Mouse (Mus musculus): ENCODE data around the gene Acsl3. TPM values are rescaled to one million over a fixed set of nuclear protein-coding genes. Genes with fewer than 3 reads are reported as not detected.

The Acsl3 gene
- polyA plus RNA-seq (2015; fragmentation: Nextera tagmentation; extraction: Ambion mirVana): 78.7 and 87.1 TPM in 2 replicates

DNA sequence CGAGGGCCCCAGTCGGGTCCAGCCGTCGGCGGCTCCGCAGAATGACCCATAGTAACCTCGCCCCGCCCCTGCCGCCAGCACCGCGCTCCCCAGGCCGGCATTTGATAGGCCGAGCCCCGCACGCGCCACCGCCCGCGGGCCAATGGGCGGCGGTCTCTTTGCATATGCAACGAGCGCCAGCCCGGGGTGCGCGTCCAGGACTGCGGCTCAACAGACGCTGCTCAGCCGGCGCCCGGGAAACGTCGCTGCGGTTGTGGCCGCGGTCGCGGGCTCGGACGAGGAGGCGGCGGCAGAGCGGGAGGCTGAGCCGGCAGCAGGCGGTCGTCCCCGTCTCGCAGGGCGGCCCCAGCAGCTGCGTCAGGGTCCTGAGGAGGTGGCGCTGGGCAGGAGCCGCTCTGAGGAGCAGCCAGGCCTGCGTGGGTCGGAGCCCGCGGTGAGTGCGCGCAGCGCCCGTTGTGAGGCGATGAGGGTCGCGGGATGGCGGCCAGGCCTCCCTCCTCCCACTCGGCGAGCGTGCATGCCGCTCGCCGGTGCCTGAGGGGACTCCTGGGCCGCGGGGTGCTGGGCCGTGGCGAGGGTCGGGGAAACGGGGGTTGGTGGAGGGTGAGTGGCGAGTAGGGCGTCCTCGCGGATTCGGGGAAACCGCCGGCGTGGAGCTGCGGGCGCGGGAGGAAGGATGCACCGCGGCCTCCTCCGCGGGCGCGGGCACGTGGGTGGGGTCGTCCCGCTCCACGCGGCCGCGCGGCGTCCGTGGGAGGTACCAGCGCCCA is at the start of gene Acsl3, which contains the start of gene Utp14b:
Gene Acsl3, plus strand, starts transcription at position 155 of the 770 bp plus-strand sequence.
Gene Utp14b, plus strand, starts transcription at position 368 of the 770 bp plus-strand sequence.
- WGBS: under 1% methylated on average over 102 of the region's 104 CpGs
- no peaks in the 10 kb centered on the region for H3K9me3 ChIP-seq (replicated peaks; ENCODE audit: control insufficient read depth, low read length)
- H3K27me3 ChIP-seq (ENCODE audit: control insufficient read depth, insufficient read depth, low read length): no peaks in the 10 kb centered on the region
- H3K36me3 ChIP-seq (ENCODE audit: control insufficient read depth, insufficient read depth): no peaks in the 10 kb centered on the region
- peaks cover 33% of the 10 kb centered on the region for H3K4me1 ChIP-seq (ENCODE audit: control insufficient read depth, insufficient read depth, low read length)
- peak; percentile 99 for ATAC-seq (replicated peaks; ENCODE audit: extremely low read depth, insufficient read depth, low FRiP score)
- peak within 1 kb of the TSS; percentile 99 for H3K9ac ChIP-seq (ENCODE audit: low read length)
- H3K4me2 ChIP-seq (ENCODE audit: low read depth, low read length): peak within 1 kb of the TSS; percentile 80
- H3K4me3 ChIP-seq (ENCODE audit: low read length): peak within 1 kb of the TSS; percentile 97
- peak within 1 kb of the TSS; percentile 89 for H3K27ac ChIP-seq (ENCODE audit: low read length)

DNA sequence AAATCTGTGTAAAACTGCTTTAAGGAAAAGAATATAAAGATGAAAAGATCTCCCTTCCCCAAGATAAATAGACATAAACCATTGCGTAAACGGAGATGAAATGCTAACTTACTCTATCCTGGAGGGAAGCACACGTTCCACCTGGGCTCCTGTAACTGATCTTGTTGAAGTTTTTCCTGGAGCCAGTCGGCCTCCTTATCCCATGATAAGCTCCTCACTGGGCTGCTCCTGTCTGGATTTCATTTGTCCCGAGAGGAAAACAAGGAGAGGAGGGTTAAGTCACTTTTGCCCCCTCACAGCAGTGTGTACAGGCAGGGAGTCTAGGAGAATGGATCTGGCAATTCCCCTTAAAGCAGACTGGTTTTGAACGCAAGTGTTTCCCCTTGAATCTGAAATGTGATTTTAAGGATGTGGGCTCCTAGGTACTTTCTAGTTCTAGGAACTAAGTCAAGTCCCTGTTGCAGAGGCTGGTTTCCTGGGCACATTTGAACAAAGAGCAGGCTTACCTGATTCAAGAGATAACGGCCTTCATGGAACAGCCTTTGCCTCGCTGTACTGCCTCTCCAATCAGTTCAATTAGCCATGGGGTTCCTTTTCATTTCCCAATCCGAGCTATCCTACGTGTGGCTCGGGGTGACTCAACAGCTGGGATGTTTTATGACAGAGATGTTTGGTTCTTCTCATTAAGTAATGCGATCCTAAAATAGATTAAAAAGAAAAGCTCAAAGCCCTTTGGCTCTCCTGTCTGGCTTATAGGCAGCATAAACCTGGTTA is 48.3 kb upstream of the Acsl3 start:
- no peaks in the 10 kb centered on the region for H3K36me3 ChIP-seq (ENCODE audit: control insufficient read depth, insufficient read depth)
- WGBS: 39% methylated on average over 12 of the region's 12 CpGs
- H3K4me3 ChIP-seq (ENCODE audit: low read length): no peak overlapping the region
- no peaks in the 10 kb centered on the region for H3K9me3 ChIP-seq (replicated peaks; ENCODE audit: control insufficient read depth, low read length)
- H3K27ac ChIP-seq (ENCODE audit: low read length): no peak overlapping the region
- no peak overlapping the region for H3K9ac ChIP-seq (ENCODE audit: low read length)
- no peak for ATAC-seq (replicated peaks; ENCODE audit: extremely low read depth, insufficient read depth, low FRiP score)
- peaks cover 8% of the 10 kb centered on the region; the same call in 1 of the 2 replicates for H3K4me1 ChIP-seq (ENCODE audit: control insufficient read depth, insufficient read depth, low read length)
- no peak overlapping the region for H3K4me2 ChIP-seq (ENCODE audit: low read depth, low read length)
- H3K27me3 ChIP-seq (ENCODE audit: control insufficient read depth, insufficient read depth, low read length): no peaks in the 10 kb centered on the region

DNA sequence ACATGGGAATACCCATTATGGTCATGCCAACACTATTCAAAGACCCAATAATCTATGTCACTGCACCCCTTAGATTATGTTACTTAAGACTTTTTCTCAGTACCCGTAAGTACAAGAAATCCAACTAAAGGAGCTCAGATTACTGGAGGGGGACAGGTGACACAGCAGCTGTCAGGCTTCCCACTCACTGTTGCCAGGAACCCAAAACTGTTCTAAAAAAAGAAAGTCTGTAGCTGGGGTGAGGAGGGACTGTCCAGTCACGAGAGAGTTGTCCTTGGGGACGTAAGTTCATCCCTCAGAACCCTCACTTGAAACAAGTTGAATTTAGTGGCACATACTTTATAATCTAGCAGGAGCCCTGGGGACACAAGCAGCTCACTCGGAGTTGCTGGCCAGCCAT is 46.6 kb upstream of the Acsl3 start:
- H3K27ac ChIP-seq (ENCODE audit: low read length): no peak overlapping the region
- 35% methylated on average over 4 of the region's 4 CpGs for WGBS
- ATAC-seq (replicated peaks; ENCODE audit: extremely low read depth, insufficient read depth, low FRiP score): peak; percentile 55; the same call in 1 of the 2 replicates

DNA sequence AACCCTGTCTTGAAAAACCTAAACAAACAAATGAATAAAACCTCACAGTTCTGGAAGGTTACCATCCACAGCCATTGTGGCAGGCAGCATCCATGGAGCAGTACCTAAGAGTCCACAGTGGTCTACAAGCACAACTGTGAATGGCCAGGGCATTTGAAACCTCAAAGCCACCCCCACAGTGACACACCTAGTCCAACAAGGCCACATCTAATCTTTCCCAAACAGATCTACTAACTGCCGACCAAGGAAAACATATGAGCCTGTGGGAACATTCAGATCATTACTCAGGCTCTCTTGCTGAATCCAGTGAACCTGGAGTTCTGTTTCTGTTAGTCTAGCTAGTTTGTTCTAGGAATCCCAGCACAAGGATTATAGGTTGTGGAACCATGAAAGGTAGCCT is 44.7 kb upstream of the Acsl3 start:
- 55% methylated on average over 1 of the region's 1 CpGs for WGBS
- Histone ChIP-seq H3K9me3 (replicated peaks; ENCODE audit: control insufficient read depth, low read length) (no peaks in the 10 kb centered on the region), H3K4me2 (ENCODE audit: low read depth, low read length) (no peak overlapping the region), H3K36me3 (ENCODE audit: control insufficient read depth, insufficient read depth) (no peaks in the 10 kb centered on the region), H3K4me3 (ENCODE audit: low read length) (no peak overlapping the region), H3K4me1 (ENCODE audit: control insufficient read depth, insufficient read depth, low read length) (peaks cover 8% of the 10 kb centered on the region), H3K27me3 (ENCODE audit: control insufficient read depth, insufficient read depth, low read length) (no peaks in the 10 kb centered on the region), H3K9ac (ENCODE audit: low read length) (no peak overlapping the region), H3K27ac (ENCODE audit: low read length) (no peak overlapping the region)
- no peak for ATAC-seq (replicated peaks; ENCODE audit: extremely low read depth, insufficient read depth, low FRiP score)

More for the DNA sequence above, 46.6 kb upstream of the Acsl3 start:
- Histone ChIP-seq H3K9me3 (replicated peaks; ENCODE audit: control insufficient read depth, low read length) (no peaks in the 10 kb centered on the region), H3K4me3 (ENCODE audit: low read length) (no peak overlapping the region), H3K27me3 (ENCODE audit: control insufficient read depth, insufficient read depth, low read length) (no peaks in the 10 kb centered on the region), H3K4me1 (ENCODE audit: control insufficient read depth, insufficient read depth, low read length) (peaks cover 8% of the 10 kb centered on the region), H3K9ac (ENCODE audit: low read length) (no peak overlapping the region), H3K4me2 (ENCODE audit: low read depth, low read length) (no peak overlapping the region), H3K36me3 (ENCODE audit: control insufficient read depth, insufficient read depth) (no peaks in the 10 kb centered on the region)

DNA sequence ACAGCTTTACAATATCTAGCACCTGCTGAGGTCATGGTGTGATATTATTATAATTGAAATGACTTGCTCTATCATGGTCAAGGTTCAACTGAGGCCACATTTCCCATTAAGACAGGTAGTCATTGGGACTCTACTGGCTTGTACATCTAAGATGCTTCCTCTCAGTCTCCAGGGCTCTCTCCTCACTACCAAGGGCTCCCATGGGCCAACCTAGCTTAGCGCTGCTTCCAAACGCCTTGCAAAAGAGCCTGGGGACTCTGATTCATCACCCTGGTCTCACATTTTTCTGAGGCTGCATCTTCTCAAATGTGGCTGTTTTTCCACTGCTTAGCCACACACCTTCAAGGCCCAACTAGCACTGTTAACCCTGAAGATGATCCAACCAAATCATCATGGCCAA is 33.3 kb upstream of the Acsl3 start:
- Histone ChIP-seq H3K4me2 (ENCODE audit: low read depth, low read length) (no peak overlapping the region), H3K4me3 (ENCODE audit: low read length) (no peak overlapping the region)
- 89% methylated on average over 2 of the region's 2 CpGs for WGBS

DNA sequence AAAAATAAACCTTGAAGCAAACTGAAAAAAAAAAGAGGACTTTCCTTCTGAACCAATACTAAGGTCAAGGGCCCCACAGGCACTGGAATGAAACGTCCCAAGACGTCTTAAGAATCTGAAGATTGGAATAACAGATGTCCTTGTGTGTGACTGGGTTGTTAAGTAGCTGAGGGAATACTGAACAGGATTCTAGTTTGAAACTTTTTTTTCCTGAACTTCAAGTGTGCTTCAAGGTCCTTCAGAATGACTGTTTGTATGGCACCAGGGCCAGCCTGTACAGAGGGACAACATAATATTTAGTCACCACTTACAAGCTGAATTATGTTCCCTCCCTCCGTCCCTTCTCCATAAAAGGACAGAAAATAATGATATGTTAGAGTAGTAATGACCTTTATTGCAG is 23.1 kb upstream of the Acsl3 start:
- no peaks in the 10 kb centered on the region for H3K9me3 ChIP-seq (replicated peaks; ENCODE audit: control insufficient read depth, low read length)
- ATAC-seq (replicated peaks; ENCODE audit: extremely low read depth, insufficient read depth, low FRiP score): no peak
- no peak overlapping the region for H3K4me3 ChIP-seq (ENCODE audit: low read length)
- H3K27ac ChIP-seq (ENCODE audit: low read length): no peak overlapping the region
- H3K9ac ChIP-seq (ENCODE audit: low read length): no peak overlapping the region
- no peaks in the 10 kb centered on the region for H3K36me3 ChIP-seq (ENCODE audit: control insufficient read depth, insufficient read depth)
- H3K4me1 ChIP-seq (ENCODE audit: control insufficient read depth, insufficient read depth, low read length): no peaks in the 10 kb centered on the region
- H3K27me3 ChIP-seq (ENCODE audit: control insufficient read depth, insufficient read depth, low read length): no peaks in the 10 kb centered on the region
- H3K4me2 ChIP-seq (ENCODE audit: low read depth, low read length): no peak overlapping the region
- 82% methylated on average over 3 of the region's 3 CpGs for WGBS

More for the DNA sequence above, 33.3 kb upstream of the Acsl3 start:
- H3K36me3 ChIP-seq (ENCODE audit: control insufficient read depth, insufficient read depth): no peaks in the 10 kb centered on the region
- H3K4me1 ChIP-seq (ENCODE audit: control insufficient read depth, insufficient read depth, low read length): no peaks in the 10 kb centered on the region
- no peak overlapping the region for H3K27ac ChIP-seq (ENCODE audit: low read length)
- H3K9me3 ChIP-seq (replicated peaks; ENCODE audit: control insufficient read depth, low read length): no peaks in the 10 kb centered on the region
- ATAC-seq (replicated peaks; ENCODE audit: extremely low read depth, insufficient read depth, low FRiP score): no peak
- H3K9ac ChIP-seq (ENCODE audit: low read length): no peak overlapping the region
- H3K27me3 ChIP-seq (ENCODE audit: control insufficient read depth, insufficient read depth, low read length): no peaks in the 10 kb centered on the region

DNA sequence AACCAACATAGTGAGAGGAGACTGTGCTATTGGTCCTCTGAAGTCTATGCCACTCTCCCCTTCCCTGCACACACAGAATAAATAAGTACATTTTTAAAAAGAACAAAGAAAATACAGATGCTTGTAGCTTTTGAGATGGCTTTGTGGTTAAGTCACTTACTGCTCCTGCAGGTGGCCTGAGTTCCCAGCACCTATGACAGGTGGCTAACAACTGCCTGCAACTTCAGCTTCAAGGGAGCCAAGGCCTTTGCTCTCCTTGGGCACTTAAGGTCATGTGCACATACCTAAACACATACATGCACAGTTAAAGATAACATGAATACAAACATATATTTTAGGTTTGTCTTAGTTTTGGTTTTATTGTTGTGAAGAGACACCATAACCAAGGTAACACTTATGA is 16.8 kb upstream of the Acsl3 start:
- Histone ChIP-seq H3K27ac (ENCODE audit: low read length) (no peak overlapping the region), H3K9me3 (replicated peaks; ENCODE audit: control insufficient read depth, low read length) (0 out of 2 replicates have a peak, but pooled peaks cover 2% of the 10 kb centered on the region), H3K9ac (ENCODE audit: low read length) (no peak overlapping the region), H3K4me1 (ENCODE audit: control insufficient read depth, insufficient read depth, low read length) (no peaks in the 10 kb centered on the region), H3K4me2 (ENCODE audit: low read depth, low read length) (no peak overlapping the region), H3K27me3 (ENCODE audit: control insufficient read depth, insufficient read depth, low read length) (no peaks in the 10 kb centered on the region), H3K4me3 (ENCODE audit: low read length) (no peak overlapping the region), H3K36me3 (ENCODE audit: control insufficient read depth, insufficient read depth) (no peaks in the 10 kb centered on the region)
- no peak for ATAC-seq (replicated peaks; ENCODE audit: extremely low read depth, insufficient read depth, low FRiP score)

DNA sequence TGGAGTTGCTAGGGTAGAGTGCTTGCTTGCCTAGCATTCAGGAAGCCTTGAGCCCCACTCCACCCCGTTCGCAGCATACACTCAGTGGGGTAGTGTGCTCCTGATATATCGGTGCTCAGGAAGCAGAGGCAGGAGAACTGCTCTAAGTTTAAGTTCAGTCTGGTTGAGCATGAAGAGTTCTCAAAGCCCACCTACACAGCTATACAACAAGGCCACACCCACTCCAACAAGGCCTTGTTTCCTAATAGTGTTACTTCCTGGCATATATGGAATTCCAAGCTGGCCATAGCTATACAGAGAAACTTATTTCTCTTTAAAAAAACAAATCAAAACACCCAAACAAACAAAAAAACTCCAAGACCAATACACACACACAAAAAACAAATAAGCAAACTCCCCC is 15.8 kb upstream of the Acsl3 start:
- ATAC-seq (replicated peaks; ENCODE audit: extremely low read depth, insufficient read depth, low FRiP score): 0 out of 2 replicates have a peak, but pooled peaks have one; percentile 14
- Histone ChIP-seq H3K4me2 (ENCODE audit: low read depth, low read length) (no peak overlapping the region), H3K9me3 (replicated peaks; ENCODE audit: control insufficient read depth, low read length) (0 out of 2 replicates have a peak, but pooled peaks cover 2% of the 10 kb centered on the region), H3K36me3 (ENCODE audit: control insufficient read depth, insufficient read depth) (no peaks in the 10 kb centered on the region), H3K9ac (ENCODE audit: low read length) (no peak overlapping the region), H3K4me3 (ENCODE audit: low read length) (no peak overlapping the region), H3K27me3 (ENCODE audit: control insufficient read depth, insufficient read depth, low read length) (no peaks in the 10 kb centered on the region), H3K27ac (ENCODE audit: low read length) (no peak overlapping the region), H3K4me1 (ENCODE audit: control insufficient read depth, insufficient read depth, low read length) (no peaks in the 10 kb centered on the region)
- 91% methylated on average over 3 of the region's 3 CpGs for WGBS

DNA sequence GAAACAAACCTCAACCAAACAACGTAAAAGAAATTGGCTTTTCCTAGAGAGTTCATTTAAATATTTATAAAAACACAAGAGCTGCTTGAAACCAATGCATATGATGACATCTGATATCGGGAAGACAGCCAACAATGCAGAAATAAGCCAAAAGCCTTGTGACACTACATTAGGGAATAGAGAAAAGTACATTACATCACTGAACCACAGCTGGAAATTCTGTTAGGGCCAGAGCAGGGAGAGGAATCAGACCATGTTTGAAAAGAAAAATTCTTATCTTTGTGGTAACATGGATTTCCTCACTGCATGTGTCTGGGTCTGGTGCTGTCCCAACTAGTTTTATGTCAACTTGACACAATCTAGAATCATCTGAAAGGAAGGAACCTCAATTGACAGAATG is 15.4 kb upstream of the Acsl3 start:
- WGBS: 72% methylated on average over 2 of the region's 2 CpGs
- Histone ChIP-seq H3K4me1 (ENCODE audit: control insufficient read depth, insufficient read depth, low read length) (peaks cover 1% of the 10 kb centered on the region), H3K27me3 (ENCODE audit: control insufficient read depth, insufficient read depth, low read length) (no peaks in the 10 kb centered on the region), H3K4me3 (ENCODE audit: low read length) (no peak overlapping the region), H3K36me3 (ENCODE audit: control insufficient read depth, insufficient read depth) (no peaks in the 10 kb centered on the region), H3K27ac (ENCODE audit: low read length) (no peak overlapping the region), H3K4me2 (ENCODE audit: low read depth, low read length) (no peak overlapping the region), H3K9me3 (replicated peaks; ENCODE audit: control insufficient read depth, low read length) (0 out of 2 replicates have a peak, but pooled peaks cover 2% of the 10 kb centered on the region), H3K9ac (ENCODE audit: low read length) (no peak overlapping the region)
- no peak; the same call in 1 of the 2 replicates for ATAC-seq (replicated peaks; ENCODE audit: extremely low read depth, insufficient read depth, low FRiP score)
